Mouse (Mus musculus): ENCODE results near the gene Gng13. TPM values are rescaled to one million over a fixed set of nuclear protein-coding genes. Genes with fewer than 3 reads are reported as not detected.

The Gng13 gene
- polyA plus RNA-seq, 1 experiment from 2014 or later = 8.0 TPM

DNA sequence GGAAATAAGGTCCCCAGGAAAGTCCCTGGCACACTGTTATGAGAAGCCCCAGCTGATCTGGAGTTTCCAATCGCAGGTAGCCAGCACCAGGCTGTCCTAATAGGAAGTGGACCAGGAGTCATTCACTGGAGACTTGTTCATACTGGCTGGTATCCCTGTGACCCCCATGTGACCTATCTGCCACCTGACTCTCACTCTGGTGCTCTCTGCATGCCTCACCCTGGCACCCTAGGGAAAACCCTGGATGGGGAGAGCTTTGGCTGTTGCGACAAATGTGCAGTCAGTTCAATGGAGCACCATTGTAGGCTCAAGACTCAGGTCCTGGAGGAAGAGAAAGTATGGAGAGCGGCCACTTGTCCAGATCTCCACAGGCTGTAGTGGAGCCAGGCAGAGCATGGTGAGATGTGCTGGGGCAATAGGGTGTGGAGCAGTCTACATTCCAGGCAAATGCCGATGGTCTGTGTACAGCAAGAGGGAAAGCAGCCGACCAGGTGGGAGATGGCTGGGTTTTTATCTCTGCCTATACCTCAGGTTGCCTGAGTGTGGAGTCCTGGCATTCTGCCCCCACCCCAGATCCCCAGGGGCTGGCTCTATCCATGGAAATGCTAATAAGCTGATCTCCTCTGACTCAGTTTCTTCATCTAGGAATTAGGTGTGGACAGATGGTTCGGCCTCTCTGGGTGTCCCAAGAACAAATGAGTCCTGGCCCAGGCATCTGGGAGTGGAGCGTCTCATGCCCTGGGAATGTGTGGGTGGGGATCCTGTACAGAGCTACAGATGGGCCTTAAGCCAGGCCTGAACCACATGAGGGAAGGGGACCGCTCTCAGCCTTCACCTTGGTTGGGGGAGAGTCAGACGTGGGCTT is 39.6 kb downstream of the Gng13 start:
- H3K9ac ChIP-seq (replicated peaks) = no peak overlapping the region
- no peak overlapping the region for H3K27ac ChIP-seq (replicated peaks)
- 81% methylated on average over 9 of the region's 9 CpGs for WGBS
- no peak overlapping the region for H3K4me3 ChIP-seq (replicated peaks)
- H3K9me3 ChIP-seq (replicated peaks) = no peaks in the 10 kb centered on the region
- no peaks in the 10 kb centered on the region for H3K27me3 ChIP-seq (replicated peaks)
- peaks cover 2% of the 10 kb centered on the region for H3K4me1 ChIP-seq
- no peak for ATAC-seq (ENCODE audit: low FRiP score)
- H3K36me3 ChIP-seq = no peaks in the 10 kb centered on the region
- no peak overlapping the region for H3K4me2 ChIP-seq

DNA sequence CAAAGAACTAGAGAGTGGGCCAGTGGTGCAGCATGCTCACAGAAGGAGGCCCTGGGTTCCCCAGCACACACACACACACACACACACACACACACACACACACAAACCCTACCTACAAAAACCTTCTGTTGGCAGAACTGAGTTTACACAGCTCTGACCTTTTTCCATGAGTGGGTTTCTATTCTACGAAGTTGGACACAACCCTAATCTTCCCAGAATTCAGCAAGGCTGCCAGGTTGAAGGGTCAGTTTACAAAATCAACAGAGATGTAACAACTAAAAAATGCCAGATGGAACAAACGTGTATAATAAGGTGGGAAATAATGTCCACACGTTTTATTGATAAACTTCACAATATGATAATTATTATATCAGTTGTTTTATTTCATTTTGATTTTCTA is 40.7 kb downstream of the Gng13 start:
- Histone ChIP-seq H3K27me3 (replicated peaks) (no peaks in the 10 kb centered on the region), H3K27ac (replicated peaks) (no peak overlapping the region), H3K4me1 (no peaks in the 10 kb centered on the region), H3K4me2 (no peak overlapping the region), H3K4me3 (replicated peaks) (no peak overlapping the region), H3K36me3 (no peaks in the 10 kb centered on the region), H3K9me3 (replicated peaks) (no peaks in the 10 kb centered on the region), H3K9ac (replicated peaks) (no peak overlapping the region)
- no peak for ATAC-seq (ENCODE audit: low FRiP score)
- 74% methylated on average over 3 of the region's 3 CpGs for WGBS

DNA sequence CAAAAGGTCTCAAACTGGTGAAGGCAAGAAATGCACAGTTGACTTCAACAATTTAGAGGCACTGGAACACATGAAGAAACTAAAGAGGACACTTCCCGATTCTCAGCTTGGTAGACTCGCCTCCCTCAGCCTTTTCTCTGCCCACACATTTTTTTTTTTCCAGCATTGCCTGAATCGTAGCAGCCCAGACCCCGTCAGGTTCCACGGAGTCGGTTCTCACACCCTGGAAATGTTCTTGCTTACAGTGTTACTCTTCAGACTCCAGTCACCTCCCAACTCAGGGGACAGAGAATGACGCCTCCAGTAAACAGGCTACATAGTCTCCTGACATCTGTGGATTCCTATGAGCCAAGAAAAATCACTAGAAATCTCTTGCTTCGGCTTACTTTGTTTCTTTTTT is 43.2 kb downstream of the Gng13 start:
- Histone ChIP-seq H3K27ac (replicated peaks) (no peak overlapping the region), H3K9me3 (replicated peaks) (no peaks in the 10 kb centered on the region), H3K4me2 (no peak overlapping the region), H3K27me3 (replicated peaks) (no peaks in the 10 kb centered on the region), H3K36me3 (no peaks in the 10 kb centered on the region), H3K4me3 (replicated peaks) (no peak overlapping the region), H3K9ac (replicated peaks) (no peak overlapping the region), H3K4me1 (no peaks in the 10 kb centered on the region)
- ATAC-seq (ENCODE audit: low FRiP score) = no peak
- 78% methylated on average over 8 of the region's 8 CpGs for WGBS

- ATAC-seq (ENCODE audit: low FRiP score) = no peak
- WGBS = 65% methylated on average over 4 of the region's 4 CpGs
Measured at GRCm38 (mm10) chr17:25761561-25761970, 44.6 kb downstream of the Gng13 start.

DNA sequence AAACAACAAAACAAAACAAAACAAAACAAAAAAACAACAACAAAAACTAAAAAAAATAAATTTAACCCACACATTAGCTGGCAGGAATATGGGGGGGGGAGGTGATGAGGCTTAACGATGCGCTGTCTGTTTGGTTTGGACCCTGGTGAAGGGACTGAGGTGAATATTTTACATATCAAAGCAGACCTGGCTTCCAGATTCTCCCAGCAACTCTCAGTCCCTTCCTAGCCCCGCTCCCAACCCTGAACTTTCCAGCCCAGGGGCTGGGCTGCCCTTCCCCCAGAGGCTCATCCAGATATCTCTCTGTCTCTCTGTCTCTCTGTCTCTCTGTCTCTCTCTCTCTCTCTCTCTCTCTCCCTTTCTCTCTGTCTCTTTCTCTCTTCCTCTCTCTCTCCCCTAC is 45.6 kb downstream of the Gng13 start:
- no peak overlapping the region for H3K4me3 ChIP-seq (replicated peaks)
- peaks cover 14% of the 10 kb centered on the region for H3K27me3 ChIP-seq (replicated peaks)
- no peak overlapping the region for H3K27ac ChIP-seq (replicated peaks)
- H3K4me2 ChIP-seq = no peak overlapping the region
- H3K9ac ChIP-seq (replicated peaks) = no peak overlapping the region
- no peaks in the 10 kb centered on the region for H3K9me3 ChIP-seq (replicated peaks)
- no peak for ATAC-seq (ENCODE audit: low FRiP score)
- no peaks in the 10 kb centered on the region for H3K4me1 ChIP-seq
- H3K36me3 ChIP-seq = no peaks in the 10 kb centered on the region
- WGBS = 36% methylated on average over 3 of the region's 3 CpGs

More at GRCm38 (mm10) chr17:25761561-25761970, 44.6 kb downstream of the Gng13 start:
- H3K27ac ChIP-seq (replicated peaks) = no peak overlapping the region
- H3K9me3 ChIP-seq (replicated peaks) = no peaks in the 10 kb centered on the region
- H3K27me3 ChIP-seq (replicated peaks) = peaks cover 6% of the 10 kb centered on the region
- H3K4me1 ChIP-seq = no peaks in the 10 kb centered on the region
- H3K36me3 ChIP-seq = no peaks in the 10 kb centered on the region
- H3K9ac ChIP-seq (replicated peaks) = no peak overlapping the region
- no peak overlapping the region for H3K4me2 ChIP-seq
- H3K4me3 ChIP-seq (replicated peaks) = no peak overlapping the region

DNA sequence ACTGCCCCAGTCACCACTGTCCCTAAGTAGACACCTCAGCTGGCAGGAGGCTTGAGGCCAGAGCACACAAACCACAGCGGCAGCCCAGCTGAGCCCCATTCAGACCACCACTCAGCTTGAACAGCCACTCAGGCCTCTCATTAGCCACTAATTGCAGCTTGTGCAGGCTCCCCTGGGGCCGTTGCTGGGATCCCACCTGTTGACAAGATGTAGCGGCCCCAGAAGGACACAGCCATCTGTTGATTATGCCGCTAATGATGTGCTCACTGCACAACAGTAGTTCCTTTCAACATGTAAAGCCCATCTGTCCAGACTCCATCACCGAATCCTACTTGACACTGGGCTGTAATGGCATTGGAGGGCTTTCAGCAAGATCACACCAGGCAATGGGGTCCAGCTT is 48.9 kb downstream of the Gng13 start:
- no peak overlapping the region for H3K27ac ChIP-seq (replicated peaks)
- H3K9ac ChIP-seq (replicated peaks) = no peak overlapping the region
- 25% methylated on average over 5 of the region's 5 CpGs for WGBS
- H3K4me1 ChIP-seq = no peaks in the 10 kb centered on the region
- ATAC-seq (ENCODE audit: low FRiP score) = no peak
- H3K9me3 ChIP-seq (replicated peaks) = no peaks in the 10 kb centered on the region
- peaks cover 28% of the 10 kb centered on the region for H3K27me3 ChIP-seq (replicated peaks)
- H3K4me2 ChIP-seq = no peak overlapping the region
- no peak overlapping the region for H3K4me3 ChIP-seq (replicated peaks)
- H3K36me3 ChIP-seq = no peaks in the 10 kb centered on the region

Small RNAs within 50 kb of the gene (microRNA-seq; reads per million reads assigned to microRNA genes)
- not detected for gene Gm25083

Other genes with a start within 250 kb of the Gng13 start
- gene Sstr5, start 219.9 kb upstream of the Gng13 start, polyA plus RNA-seq (2015; fragmentation: Nextera tagmentation; extraction: Ambion mirVana) = 0.64 and 0.93 TPM in 2 replicates
- 16.0 and 16.9 TPM in 2 replicates for gene Sox8, start 146.5 kb upstream of the Gng13 start, polyA plus RNA-seq (2015; fragmentation: Nextera tagmentation; extraction: Ambion mirVana)
- 26.2 and 26.9 TPM in 2 replicates for gene Lmf1, start 138.1 kb upstream of the Gng13 start, polyA plus RNA-seq (2015; fragmentation: Nextera tagmentation; extraction: Ambion mirVana)
- 5.8 and 10.1 TPM in 2 replicates for gene Chtf18, start 10.2 kb downstream of the Gng13 start, polyA plus RNA-seq (2015; fragmentation: Nextera tagmentation; extraction: Ambion mirVana)
- gene Rpusd1, start 10.5 kb downstream of the Gng13 start, polyA plus RNA-seq (2015; fragmentation: Nextera tagmentation; extraction: Ambion mirVana) = 29.3 and 30.3 TPM in 2 replicates
- gene Mslnl, start 18.9 kb downstream of the Gng13 start, polyA plus RNA-seq (2015; fragmentation: Nextera tagmentation; extraction: Ambion mirVana) = not detected in 2 replicates
- gene Msln, start 37.2 kb downstream of the Gng13 start, polyA plus RNA-seq (2015; fragmentation: Nextera tagmentation; extraction: Ambion mirVana) = 1.4 and 2.0 TPM in 2 replicates
- 26.6 and 30.6 TPM in 2 replicates for gene Narfl, start 56.6 kb downstream of the Gng13 start, polyA plus RNA-seq (2015; fragmentation: Nextera tagmentation; extraction: Ambion mirVana)
- gene Haghl, start 68.5 kb downstream of the Gng13 start, polyA plus RNA-seq (2015; fragmentation: Nextera tagmentation; extraction: Ambion mirVana) = 137 and 153 TPM in 2 replicates
- 0.17 and 0.41 TPM in 2 replicates for gene Ccdc78, start 69.4 kb downstream of the Gng13 start, polyA plus RNA-seq (2015; fragmentation: Nextera tagmentation; extraction: Ambion mirVana)
- gene Fam173a, start 75.7 kb downstream of the Gng13 start, polyA plus RNA-seq (2015; fragmentation: Nextera tagmentation; extraction: Ambion mirVana) = 94.0 and 94.1 TPM in 2 replicates
- 3.1 TPM in 1 of 2 replicates, not detected in the other for gene AC134908.4, start 78.5 kb downstream of the Gng13 start, polyA plus RNA-seq (2015; fragmentation: Nextera tagmentation; extraction: Ambion mirVana)
- gene Metrn, start 80.0 kb downstream of the Gng13 start, polyA plus RNA-seq (2015; fragmentation: Nextera tagmentation; extraction: Ambion mirVana) = 72.7 and 75.2 TPM in 2 replicates
- gene Fbxl16, start 91.9 kb downstream of the Gng13 start, polyA plus RNA-seq (2015; fragmentation: Nextera tagmentation; extraction: Ambion mirVana) = 31.3 and 40.9 TPM in 2 replicates
- gene Wdr24, start 106.5 kb downstream of the Gng13 start, polyA plus RNA-seq (2015; fragmentation: Nextera tagmentation; extraction: Ambion mirVana) = 26.5 and 29.9 TPM in 2 replicates
- gene Jmjd8, start 111.7 kb downstream of the Gng13 start, polyA plus RNA-seq (2015; fragmentation: Nextera tagmentation; extraction: Ambion mirVana) = 48.5 and 49.8 TPM in 2 replicates
- gene Stub1, start 116.2 kb downstream of the Gng13 start, polyA plus RNA-seq (2015; fragmentation: Nextera tagmentation; extraction: Ambion mirVana) = 380 TPM in 2 replicates
- gene Rhbdl1, start 120.1 kb downstream of the Gng13 start, polyA plus RNA-seq (2015; fragmentation: Nextera tagmentation; extraction: Ambion mirVana) = 45.9 and 56.9 TPM in 2 replicates
- 11.6 and 14.6 TPM in 2 replicates for gene Gm20683, start 124.6 kb downstream of the Gng13 start, polyA plus RNA-seq (2015; fragmentation: Nextera tagmentation; extraction: Ambion mirVana)
- gene Rhot2, start 127.7 kb downstream of the Gng13 start, polyA plus RNA-seq (2015; fragmentation: Nextera tagmentation; extraction: Ambion mirVana) = 17.8 and 23.0 TPM in 2 replicates
- 15.5 and 18.1 TPM in 2 replicates for gene Wdr90, start 144.3 kb downstream of the Gng13 start, polyA plus RNA-seq (2015; fragmentation: Nextera tagmentation; extraction: Ambion mirVana)
- gene Mcrip2, start 151.6 kb downstream of the Gng13 start, polyA plus RNA-seq (2015; fragmentation: Nextera tagmentation; extraction: Ambion mirVana) = 30.3 and 30.7 TPM in 2 replicates
- gene Mettl26, start 157.9 kb downstream of the Gng13 start, polyA plus RNA-seq (2015; fragmentation: Nextera tagmentation; extraction: Ambion mirVana) = 64.9 and 65.4 TPM in 2 replicates
- gene Wfikkn1, start 163.7 kb downstream of the Gng13 start, polyA plus RNA-seq (2015; fragmentation: Nextera tagmentation; extraction: Ambion mirVana) = 0.47 and 0.52 TPM in 2 replicates
- 46.2 and 50.5 TPM in 2 replicates for gene Rab40c, start 202.6 kb downstream of the Gng13 start, polyA plus RNA-seq (2015; fragmentation: Nextera tagmentation; extraction: Ambion mirVana)
- 71.9 and 78.2 TPM in 2 replicates for gene Pigq, start 227.8 kb downstream of the Gng13 start, polyA plus RNA-seq (2015; fragmentation: Nextera tagmentation; extraction: Ambion mirVana)
- gene Nhlrc4, start 227.8 kb downstream of the Gng13 start, polyA plus RNA-seq (2015; fragmentation: Nextera tagmentation; extraction: Ambion mirVana) = not detected in 2 replicates
- gene A930017K11Rik, start 235.4 kb downstream of the Gng13 start, polyA plus RNA-seq (2015; fragmentation: Nextera tagmentation; extraction: Ambion mirVana) = 0.24 TPM in 1 of 2 replicates, not detected in the other